Mouse (Mus musculus) kidney, postnatal 0 days (tissue): ENCODE measurements around the gene Sh3bgrl2. TPM values are rescaled to one million over a fixed set of nuclear protein-coding genes. Genes with fewer than 3 reads are reported as not detected.

Source experiments
- ATAC-seq: fragments of 200-750 bp; cut with Nextera tagmentation; replicated peaks from 2 replicates; pipeline ENCODE4 v1.8.0; 2017; ENCODE audit warnings: low read depth, moderate number of reproducible peaks, moderate TSS enrichment, moderate library complexity; ENCODE audit not compliant: low FRiP score
- DNase-seq: peaks from one replicate; pipeline ENCODE4 v3.0.0-alpha.2; 2016; ENCODE audit warnings: low spot score
- H3K27ac ChIP-seq: fragments of 300-500 bp; sonication (generic); 2 replicates; pipeline ENCODE4 v1.5.1; 2014; ENCODE audit warnings: mild to moderate bottlenecking
- H3K27me3 ChIP-seq: fragments of 300-500 bp; sonication (generic); 2 replicates; pipeline ENCODE4 v1.6.1; 2014; ENCODE audit warnings: low read length, mixed read lengths; ENCODE audit not compliant: insufficient read depth
- H3K36me3 ChIP-seq: fragments of 300-500 bp; sonication (generic); 2 replicates; pipeline ENCODE4 v1.6.1; 2014; ENCODE audit warnings: low read length, mixed read lengths; ENCODE audit not compliant: insufficient read depth
- H3K4me1 ChIP-seq: fragments of 300-500 bp; sonication (generic); replicated peaks from 2 replicates; pipeline ENCODE4 v1.6.1; 2014; ENCODE audit warnings: antibody characterized with exemption, low read length, mixed read lengths; ENCODE audit not compliant: insufficient read depth
- H3K4me2 ChIP-seq: fragments of 300-500 bp; sonication (generic); 2 replicates; pipeline ENCODE4 v1.6.1; 2014; ENCODE audit warnings: mild to moderate bottlenecking, low read length, moderate library complexity, mixed read lengths
- H3K4me3 ChIP-seq: fragments of 300-500 bp; sonication (generic); replicated peaks from 2 replicates; pipeline ENCODE4 v1.5.1; 2014; ENCODE audit warnings: low read depth, low read length
- H3K9ac ChIP-seq: fragments of 300-500 bp; sonication (generic); 2 replicates; pipeline ENCODE4 v1.6.1; 2014; ENCODE audit warnings: low read depth, low read length
- H3K9me3 ChIP-seq: fragments of 300-500 bp; sonication (generic); replicated peaks from 2 replicates; pipeline ENCODE4 v1.6.1; 2016; ENCODE audit warnings: low read length, inconsistent platforms, mixed read lengths
- CTCF ChIP-seq: IDR thresholded peaks from 2 replicates; pipeline ENCODE4 v1.5.1; 2016; ENCODE audit warnings: antibody characterized with exemption, low read depth, mild to moderate bottlenecking, moderate library complexity
- WGBS: fragments of 180-500 bp; shearing (Covaris S2); extraction: QIAGEN DNeasy Blood & Tissue Kit; methylation state at CpG from one replicate; pipeline ENCODE4 v1.1.7; 2014; 5-methylcytosine and 5-hydroxymethylcytosine counted together
- polyA plus RNA-seq: library from polyadenylated mRNA; unstranded; fragments of >200 nt; fragmentation: Nextera tagmentation; extraction: Ambion mirVana; gene quantifications from 2 replicates; pipeline ENCODE4 v1.2.1, GENCODE M21; 2015

Gene Sh3bgrl2
- polyA plus RNA-seq, 1 experiment from 2014 or later, result 26.6 TPM

DNA sequence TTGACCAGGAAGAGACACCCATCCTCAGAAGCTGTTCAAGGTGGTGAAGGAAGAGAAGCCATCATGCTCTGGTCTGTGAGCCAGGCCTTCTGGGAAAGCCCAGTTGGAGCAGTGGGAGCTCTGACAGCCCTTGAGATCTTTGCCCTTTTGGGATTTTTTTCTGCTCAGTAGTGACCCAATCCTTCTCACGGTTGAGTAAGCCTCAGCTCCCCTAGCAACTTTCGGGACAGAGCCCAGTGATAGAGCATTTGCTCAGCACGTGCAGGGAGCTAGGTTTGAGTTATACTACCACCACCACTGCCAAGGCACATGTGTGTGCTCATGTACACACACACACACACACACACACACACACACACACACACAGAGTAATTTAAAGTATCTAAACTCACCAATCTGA, 131.5 kb downstream of the Sh3bgrl2 start:
- Histone ChIP-seq H3K27ac (no peak overlapping the region), H3K27me3 (no peaks in the 10 kb centered on the region), H3K9ac (no peak overlapping the region), H3K4me3 (no peak overlapping the region), H3K9me3 (no peaks in the 10 kb centered on the region), H3K36me3 (no peaks in the 10 kb centered on the region), H3K4me2 (no peak overlapping the region), H3K4me1 (no peaks in the 10 kb centered on the region)
- ATAC-seq, result no peak
- TF ChIP-seq CTCF, result no peak
- DNase-seq, result no peak
- WGBS, result 30% methylated on average over 3 of the region's 3 CpGs

GRCm38 (mm10) chr9:83681661-83682655, 133.8 kb downstream of the Sh3bgrl2 start:
- DNase-seq, result no peak
- H3K9ac ChIP-seq, result no peak overlapping the region
- ATAC-seq, result no peak
- no peaks in the 10 kb centered on the region for H3K9me3 ChIP-seq
- no peak overlapping the region for H3K4me3 ChIP-seq
- no peak overlapping the region for H3K4me2 ChIP-seq
- no peaks in the 10 kb centered on the region for H3K36me3 ChIP-seq
- no peaks in the 10 kb centered on the region for H3K27me3 ChIP-seq
- H3K4me1 ChIP-seq, result peaks cover 5% of the 10 kb centered on the region
- no peak overlapping the region for H3K27ac ChIP-seq
- TF ChIP-seq CTCF, result no peak
- 69% methylated on average over 12 of the region's 12 CpGs for WGBS

DNA sequence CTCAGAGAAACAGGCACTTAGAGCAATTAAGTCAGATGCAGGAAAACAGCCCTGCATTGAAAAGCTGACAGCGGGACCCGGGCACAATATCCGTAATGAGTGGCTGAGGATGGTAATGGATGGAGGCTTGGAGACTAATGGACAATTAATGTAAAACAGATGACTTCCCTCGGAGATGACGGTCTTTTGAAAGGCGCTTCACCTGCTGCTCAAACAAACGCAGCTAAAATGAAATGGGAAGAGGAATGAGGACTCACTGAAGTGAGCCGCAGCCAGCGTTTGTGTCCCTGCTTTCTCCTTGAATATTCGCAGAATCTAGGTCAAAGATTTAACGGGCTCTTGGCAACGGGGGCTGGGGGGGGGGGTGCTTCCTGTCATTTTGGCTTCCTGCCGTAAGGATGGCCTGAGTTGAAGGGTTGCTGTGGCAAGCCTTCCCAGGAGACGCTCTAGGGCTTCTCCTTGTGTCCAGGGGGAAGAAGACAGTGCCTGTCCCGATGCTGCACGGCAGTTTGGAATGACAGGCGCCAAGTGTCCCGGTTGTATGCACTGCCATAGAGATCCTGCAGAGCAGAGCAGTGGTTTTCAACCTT, 138.5 kb downstream of the Sh3bgrl2 start:
- no peaks in the 10 kb centered on the region for H3K9me3 ChIP-seq
- H3K27ac ChIP-seq, result no peak overlapping the region
- ATAC-seq (no peak), DNase-seq (peak; percentile 18)
- peak overlapping the region; percentile 50 for H3K4me2 ChIP-seq
- TF ChIP-seq CTCF, result no peak
- peaks cover 5% of the 10 kb centered on the region for H3K4me1 ChIP-seq
- no peaks in the 10 kb centered on the region for H3K27me3 ChIP-seq
- peak overlapping the region; percentile 21 for H3K4me3 ChIP-seq
- H3K36me3 ChIP-seq, result no peaks in the 10 kb centered on the region
- no peak overlapping the region for H3K9ac ChIP-seq
- WGBS, result 10% methylated on average over 18 of the region's 18 CpGs

- DNase-seq (peak; percentile 30), ATAC-seq (no peak)
- WGBS, result 52% methylated on average over 3 of the region's 3 CpGs
- TF ChIP-seq CTCF, result no peak
- H3K4me2 ChIP-seq, result no peak overlapping the region
- no peaks in the 10 kb centered on the region for H3K27me3 ChIP-seq
- no peak overlapping the region for H3K9ac ChIP-seq
- no peaks in the 10 kb centered on the region for H3K36me3 ChIP-seq
- no peak overlapping the region for H3K4me3 ChIP-seq
- H3K4me1 ChIP-seq, result peaks cover 5% of the 10 kb centered on the region
- no peak overlapping the region for H3K27ac ChIP-seq
- no peaks in the 10 kb centered on the region for H3K9me3 ChIP-seq
Observed at GRCm38 (mm10) chr9:83687904-83688303, 139.8 kb downstream of the Sh3bgrl2 start.

Other genes with a start within 250 kb of the Sh3bgrl2 start
- gene Lca5, start 107.2 kb upstream of the Sh3bgrl2 start, polyA plus RNA-seq, result 10.9 and 14.9 TPM in 2 replicates